In genomic region chr3:14889085-14889484, GRCm38 (mm10) we compare ENCODE assay signal across 12 mouse cellular contexts. TPM values are rescaled to one million over a fixed set of nuclear protein-coding genes. Genes with fewer than 3 reads are reported as not detected.
DNase-seq lines count a peak whose midpoint lies in the region; ATAC-seq and TF ChIP-seq lines count a peak whose summit lies in the region.
"Had no signal": no experiment of that assay in that cellular context is flagged by ENCODE, and none has a peak within 500 bp of the region (broad histone marks: within the 10 kb centered on the region; RNA-seq: fewer than 3 reads in every experiment).

No protein-coding gene starts in this region.

- peak overlapping the region; percentile 100 for H3K9ac ChIP-seq in liver, embryonic 12.5 days
- no peak overlapping the region for H3K9ac ChIP-seq in midbrain, embryonic 15.5 days
- H3K9ac ChIP-seq: midbrain, embryonic 12.5 days had no signal

- peak overlapping the region; percentile 27; the same call in 1 of the 2 replicates for H3K4me3 ChIP-seq in heart, embryonic 10.5 days
- peak overlapping the region; percentile 77 for H3K4me3 ChIP-seq in layer of hippocampus, adult 2 months
- H3K4me3 ChIP-seq in E14TG2a.4 (replicated peaks; ENCODE audit: low read length), result peak overlapping the region; percentile 41; the same call in 1 of the 2 replicates
- H3K4me3 ChIP-seq in liver, embryonic 12.5 days, result peak overlapping the region; percentile 97
- H3K4me3 ChIP-seq in midbrain, embryonic 15.5 days, result no peak overlapping the region
- H3K4me3 ChIP-seq: limb, embryonic 10.5 days; midbrain, embryonic 12.5 days had no signal

- no peaks in the 10 kb centered on the region for H3K27me3 ChIP-seq in heart, embryonic 10.5 days (ENCODE audit: insufficient read depth, poor library complexity, severe bottlenecking)
- H3K27me3 ChIP-seq in E14TG2a.4 (ENCODE audit: insufficient read depth, low read length), result peaks cover 4% of the 10 kb centered on the region; the same call in 1 of the 2 replicates
- H3K27me3 ChIP-seq in liver, embryonic 12.5 days (replicated peaks), result no peaks in the 10 kb centered on the region
- H3K27me3 ChIP-seq in midbrain, embryonic 15.5 days (replicated peaks), result peaks cover 5% of the 10 kb centered on the region; the same call in 1 of the 2 replicates

- no peaks in the 10 kb centered on the region; the same call in 1 of the 2 replicates for H3K36me3 ChIP-seq in heart, embryonic 10.5 days
- peaks cover 24% of the 10 kb centered on the region for H3K36me3 ChIP-seq in E14TG2a.4 (ENCODE audit: insufficient read depth, low read length)
- peaks cover 59% of the 10 kb centered on the region for H3K36me3 ChIP-seq in liver, embryonic 12.5 days
- no peaks in the 10 kb centered on the region for H3K36me3 ChIP-seq in midbrain, embryonic 15.5 days (replicated peaks)
- H3K36me3 ChIP-seq: limb, embryonic 10.5 days; midbrain, embryonic 12.5 days had no signal

- WGBS in heart, embryonic 10.5 days, result 47% methylated on average over 2 of the region's 2 CpGs
- 27% methylated on average over 2 of the region's 2 CpGs for WGBS in liver, embryonic 12.5 days (ENCODE audit: insufficient replicate concordance)
- WGBS in midbrain, embryonic 15.5 days, result 66% methylated on average over 2 of the region's 2 CpGs

- ATAC-seq in liver, embryonic 12.5 days, result no peak
- no peak for ATAC-seq in granulocyte monocyte progenitor cell, adult 5-6 weeks (replicated peaks; ENCODE audit: poor library complexity, severe bottlenecking)
- no peak for ATAC-seq in midbrain, embryonic 15.5 days (replicated peaks)

- H3K4me2 ChIP-seq in liver, embryonic 12.5 days, result peak overlapping the region; percentile 81
- no peak overlapping the region for H3K4me2 ChIP-seq in midbrain, embryonic 15.5 days
- H3K4me2 ChIP-seq: midbrain, embryonic 12.5 days had no signal

- intact Hi-C loops in heart, postnatal 25 days (cut with DNase I), result no loop called here

- H3K27ac ChIP-seq in heart, embryonic 10.5 days, result peak overlapping the region; percentile 62; the same call in 1 of the 2 replicates
- peak overlapping the region; percentile 98 for H3K27ac ChIP-seq in layer of hippocampus, adult 2 months
- peak overlapping the region; percentile 99 for H3K27ac ChIP-seq in liver, embryonic 12.5 days
- no peak overlapping the region for H3K27ac ChIP-seq in midbrain, embryonic 15.5 days
- H3K27ac ChIP-seq: limb, embryonic 10.5 days; midbrain, embryonic 12.5 days had no signal

- peaks cover 8% of the 10 kb centered on the region; the same call in 1 of the 2 replicates for H3K4me1 ChIP-seq in heart, embryonic 10.5 days
- peaks cover 48% of the 10 kb centered on the region for H3K4me1 ChIP-seq in E14TG2a.4 (replicated peaks; ENCODE audit: low read depth, low read length)
- H3K4me1 ChIP-seq in liver, embryonic 12.5 days, result peaks cover 32% of the 10 kb centered on the region
- peaks cover 7% of the 10 kb centered on the region for H3K4me1 ChIP-seq in midbrain, embryonic 15.5 days
- H3K4me1 ChIP-seq: midbrain, embryonic 12.5 days had no signal

- no peak for TF ChIP-seq CTCF in layer of hippocampus, adult 2 months (conservative IDR thresholded peaks at IDR 0.05)
- TF ChIP-seq CTCF in E14TG2a.4 (conservative IDR thresholded peaks at IDR 0.05; ENCODE audit: low read length), result no peak

- no peak for DNase-seq in heart, embryonic 10.5 days (ENCODE audit: low spot score)
- no peak for DNase-seq in heart, postnatal 25 days (ENCODE audit: low spot score)
- no peak for DNase-seq in layer of hippocampus, adult 2 months (ENCODE audit: low spot score in 2 of 2)
- no peak for DNase-seq in layer of hippocampus, adult 8-10 months (ENCODE audit: low spot score in 2 of 2)
- DNase-seq: cerebellum, postnatal 10 days; heart, postnatal 4 days had no signal

- H3K9me3 ChIP-seq in heart, embryonic 10.5 days, result no peaks in the 10 kb centered on the region
- H3K9me3 ChIP-seq in E14TG2a.4 (ENCODE audit: low read length), result no peaks in the 10 kb centered on the region
- H3K9me3 ChIP-seq in liver, embryonic 12.5 days (replicated peaks), result no peaks in the 10 kb centered on the region
- no peaks in the 10 kb centered on the region for H3K9me3 ChIP-seq in midbrain, embryonic 15.5 days
- H3K9me3 ChIP-seq: limb, embryonic 10.5 days; midbrain, embryonic 12.5 days had no signal

RNA-seq across cellular contexts. Expression of gene Car2, which starts 3.0 kb away (rescaled TPM):
- polyA plus RNA-seq in heart, embryonic 10.5 days (2016; fragmentation: Nextera tagmentation; extraction: Ambion mirVana), result 213 and 240 TPM in 2 replicates
- total RNA-seq in heart, postnatal 25 days (2021), result 1 to 10 TPM; 6.9 to 8.9 TPM
- 100 to 1,000 TPM; 134 to 144 TPM for total RNA-seq in layer of hippocampus, adult 2 months (2021)
- 100 to 1,000 TPM; 143 to 172 (median 162) TPM for total RNA-seq in layer of hippocampus, adult 8-10 months (2022)
- 2,168 and 2,210 TPM in 2 replicates for polyA plus RNA-seq in liver, embryonic 12.5 days (2016; fragmentation: Nextera tagmentation; extraction: Ambion mirVana)
- 10.0 and 13.0 TPM in 2 replicates for total RNA-seq in granulocyte monocyte progenitor cell, adult 5-6 weeks (2014; fragmentation: Nextera tagmentation)
- 15.5 and 23.6 TPM in 2 replicates for total RNA-seq in granulocyte monocyte progenitor cell, adult 5-6 weeks (2017)
- 18.9 and 24.3 TPM in 2 replicates for polyA plus RNA-seq in midbrain, embryonic 15.5 days (2015; fragmentation: Nextera tagmentation; extraction: Ambion mirVana)

RNA-seq across cellular contexts. Expression of gene Car3, which starts 25.8 kb away (rescaled TPM):
- 11.1 and 12.2 TPM in 2 replicates for polyA plus RNA-seq in heart, embryonic 10.5 days (2016; fragmentation: Nextera tagmentation; extraction: Ambion mirVana)
- 10 to 100 TPM; 20.3 to 63.9 TPM for total RNA-seq in heart, postnatal 25 days (2021)
- total RNA-seq in layer of hippocampus, adult 2 months (2021), result under 1 TPM in 1 of 2 experiments, not detected in 1; 0.20 TPM
- total RNA-seq in layer of hippocampus, adult 8-10 months (2022), result 1 to 10 TPM in 2 of 4 experiments, under 1 TPM in 2; 0.56 to 1.3 (median 1.00) TPM
- polyA plus RNA-seq in liver, embryonic 12.5 days (2016; fragmentation: Nextera tagmentation; extraction: Ambion mirVana), result 8.2 and 8.5 TPM in 2 replicates
- total RNA-seq in granulocyte monocyte progenitor cell, adult 5-6 weeks (2014; fragmentation: Nextera tagmentation), result 4.3 and 4.8 TPM in 2 replicates
- total RNA-seq in granulocyte monocyte progenitor cell, adult 5-6 weeks (2017), result 4.1 and 6.1 TPM in 2 replicates
- 1.1 and 1.2 TPM in 2 replicates for polyA plus RNA-seq in midbrain, embryonic 15.5 days (2015; fragmentation: Nextera tagmentation; extraction: Ambion mirVana)

Comparison
In these comparisons a context has a peak if more than half of its experiments do, and no peak if none do; other contexts are left out.
1. RNA of gene Car2, which starts 3.0 kb away (total RNA-seq): 143 to 172 TPM in layer of hippocampus, adult 8-10 months and 134 to 144 TPM in layer of hippocampus, adult 2 months; 10.0 to 23.6 TPM in granulocyte monocyte progenitor cell, adult 5-6 weeks and 6.9 to 8.9 TPM in heart, postnatal 25 days; every median in the first group is over 4 times any median in the second.